Mouse (Mus musculus) liver, embryonic 12.5 days (tissue): ENCODE results near the gene Sparc. TPM values are rescaled to one million over a fixed set of nuclear protein-coding genes. Genes with fewer than 3 reads are reported as not detected.
A peak's percentile ranks its signal among the peaks of the same experiment; 100 is the strongest.

Experiments
- ATAC-seq: fragments of 200-750 bp; cut with Nextera tagmentation; 2 replicates; pipeline ENCODE4 v1.8.0; 2017; ENCODE audit warnings: moderate number of reproducible peaks, mild to moderate bottlenecking, moderate library complexity
- H3K27ac ChIP-seq: fragments of 300-500 bp; sonication (generic); 2 replicates; pipeline ENCODE4 v1.5.1; 2016; ENCODE audit warnings: mild to moderate bottlenecking
- H3K27me3 ChIP-seq: fragments of 300-500 bp; sonication (generic); replicated peaks from 2 replicates; pipeline ENCODE4 v1.6.1; 2016; ENCODE audit warnings: mild to moderate bottlenecking, moderate library complexity
- H3K36me3 ChIP-seq: fragments of 300-500 bp; sonication (generic); 2 replicates; pipeline ENCODE4 v1.6.1; 2016; ENCODE audit warnings: mild to moderate bottlenecking, moderate library complexity
- H3K4me1 ChIP-seq: fragments of 300-500 bp; sonication (generic); 2 replicates; pipeline ENCODE4 v1.6.1; 2016
- H3K4me2 ChIP-seq: fragments of 300-500 bp; sonication (generic); 2 replicates; pipeline ENCODE4 v1.6.1; 2016; ENCODE audit warnings: mild to moderate bottlenecking, moderate library complexity
- H3K4me3 ChIP-seq: fragments of 300-500 bp; sonication (generic); 2 replicates; pipeline ENCODE4 v1.5.1; 2016; ENCODE audit warnings: mild to moderate bottlenecking, moderate library complexity
- H3K9ac ChIP-seq: fragments of 300-500 bp; sonication (generic); 2 replicates; pipeline ENCODE4 v1.6.1; 2016; ENCODE audit warnings: mild to moderate bottlenecking, moderate library complexity
- H3K9me3 ChIP-seq: fragments of 300-500 bp; sonication (generic); replicated peaks from 2 replicates; pipeline ENCODE4 v1.6.1; 2016; ENCODE audit warnings: mild to moderate bottlenecking, moderate library complexity
- WGBS: fragments of 180-500 bp; shearing (Covaris S2); methylation state at CpG from one replicate; pipeline ENCODE4 v1.1.7; 2016; ENCODE audit not compliant: insufficient replicate concordance; 5-methylcytosine and 5-hydroxymethylcytosine counted together
- polyA plus RNA-seq: library from polyadenylated mRNA; unstranded; fragments of >200 nt; fragmentation: Nextera tagmentation; extraction: Ambion mirVana; gene quantifications from 2 replicates; pipeline ENCODE4 v1.2.1, GENCODE M21; 2016

The Sparc gene
- polyA plus RNA-seq, 1 experiment from 2014 or later: 167 TPM

- WGBS: under 1% methylated on average over 17 of the region's 17 CpGs
- H3K27me3 ChIP-seq: no peaks in the 10 kb centered on the region
Observed at GRCm38 (mm10) chr11:55460559-55461018, 37.6 kb upstream of the Sparc start.

GRCm38 (mm10) chr11:55459850-55460558 is 37.0 kb upstream of the Sparc start:
- peaks cover under 1% of the 10 kb centered on the region for H3K36me3 ChIP-seq
- no peaks in the 10 kb centered on the region for H3K27me3 ChIP-seq
- H3K9ac ChIP-seq: peak overlapping the region; percentile 88
- no peak for ATAC-seq
- H3K27ac ChIP-seq: peak overlapping the region; percentile 84
- H3K9me3 ChIP-seq: no peaks in the 10 kb centered on the region
- WGBS: 29% methylated on average over 3 of the region's 3 CpGs
- H3K4me1 ChIP-seq: peaks cover 42% of the 10 kb centered on the region
- H3K4me2 ChIP-seq: peak overlapping the region; percentile 95
- peak overlapping the region; percentile 87 for H3K4me3 ChIP-seq

More at GRCm38 (mm10) chr11:55460559-55461018, 37.6 kb upstream of the Sparc start:
- H3K9me3 ChIP-seq: no peaks in the 10 kb centered on the region
- ATAC-seq: peak; percentile 25
- peak overlapping the region; percentile 88 for H3K9ac ChIP-seq
- peak overlapping the region; percentile 84 for H3K27ac ChIP-seq
- H3K4me2 ChIP-seq: peak overlapping the region; percentile 95
- H3K36me3 ChIP-seq: no peaks in the 10 kb centered on the region
- H3K4me1 ChIP-seq: peaks cover 40% of the 10 kb centered on the region
- H3K4me3 ChIP-seq: peak overlapping the region; percentile 87

GRCm38 (mm10) chr11:55458501-55458900 is 35.5 kb upstream of the Sparc start:
- WGBS: 67% methylated on average over 4 of the region's 4 CpGs
- Histone ChIP-seq H3K9me3 (no peaks in the 10 kb centered on the region), H3K27ac (0 out of 2 replicates have a peak overlapping the region, but pooled peaks have one; percentile 5), H3K36me3 (peaks cover 14% of the 10 kb centered on the region), H3K9ac (no peak overlapping the region), H3K4me1 (peaks cover 48% of the 10 kb centered on the region), H3K4me2 (no peak overlapping the region), H3K27me3 (no peaks in the 10 kb centered on the region), H3K4me3 (no peak overlapping the region)
- ATAC-seq: no peak

GRCm38 (mm10) chr11:55455166-55455565 is 32.2 kb upstream of the Sparc start:
- Histone ChIP-seq H3K9ac (no peak overlapping the region), H3K4me2 (no peak overlapping the region), H3K27ac (no peak overlapping the region), H3K27me3 (no peaks in the 10 kb centered on the region), H3K9me3 (no peaks in the 10 kb centered on the region), H3K4me1 (peaks cover 32% of the 10 kb centered on the region), H3K36me3 (peaks cover 43% of the 10 kb centered on the region), H3K4me3 (no peak overlapping the region)
- no peak for ATAC-seq
- 57% methylated on average over 2 of the region's 2 CpGs for WGBS

GRCm38 (mm10) chr11:55453640-55454039 is 30.7 kb upstream of the Sparc start:
- Histone ChIP-seq H3K27ac (no peak overlapping the region), H3K36me3 (peaks cover 59% of the 10 kb centered on the region), H3K4me3 (no peak overlapping the region), H3K9ac (no peak overlapping the region), H3K4me1 (peaks cover 24% of the 10 kb centered on the region), H3K27me3 (no peaks in the 10 kb centered on the region), H3K9me3 (no peaks in the 10 kb centered on the region), H3K4me2 (no peak overlapping the region)
- 70% methylated on average over 4 of the region's 4 CpGs for WGBS
- no peak for ATAC-seq

- Histone ChIP-seq H3K4me3 (no peak overlapping the region), H3K36me3 (peaks cover 77% of the 10 kb centered on the region), H3K27me3 (no peaks in the 10 kb centered on the region), H3K27ac (no peak overlapping the region), H3K9ac (no peak overlapping the region), H3K4me2 (no peak overlapping the region), H3K4me1 (peaks cover 16% of the 10 kb centered on the region), H3K9me3 (no peaks in the 10 kb centered on the region)
- WGBS: 62% methylated on average over 4 of the region's 4 CpGs
- no peak for ATAC-seq
Observed at GRCm38 (mm10) chr11:55450311-55450710, 27.3 kb upstream of the Sparc start.

- Histone ChIP-seq H3K9me3 (no peaks in the 10 kb centered on the region), H3K4me2 (no peak overlapping the region), H3K4me1 (peaks cover 10% of the 10 kb centered on the region; the same call in 1 of the 2 replicates), H3K36me3 (peaks cover 78% of the 10 kb centered on the region), H3K9ac (no peak overlapping the region), H3K4me3 (no peak overlapping the region), H3K27ac (0 out of 2 replicates have a peak overlapping the region, but pooled peaks have one; percentile 14), H3K27me3 (no peaks in the 10 kb centered on the region)
- WGBS: 58% methylated on average over 7 of the region's 7 CpGs
- ATAC-seq: no peak
Observed at GRCm38 (mm10) chr11:55449531-55449930, 26.5 kb upstream of the Sparc start.

GRCm38 (mm10) chr11:55446579-55446978 is 23.6 kb upstream of the Sparc start:
- peak; percentile 30; the same call in 1 of the 2 replicates for ATAC-seq
- no peak overlapping the region for H3K4me3 ChIP-seq
- no peak overlapping the region for H3K9ac ChIP-seq
- no peak overlapping the region for H3K27ac ChIP-seq
- no peaks in the 10 kb centered on the region for H3K27me3 ChIP-seq
- H3K4me2 ChIP-seq: no peak overlapping the region
- peaks cover 57% of the 10 kb centered on the region for H3K36me3 ChIP-seq
- peaks cover 8% of the 10 kb centered on the region; the same call in 1 of the 2 replicates for H3K4me1 ChIP-seq
- no peaks in the 10 kb centered on the region for H3K9me3 ChIP-seq
- WGBS: 33% methylated on average over 4 of the region's 4 CpGs

GRCm38 (mm10) chr11:55444772-55445171 is 21.8 kb upstream of the Sparc start:
- no peak overlapping the region for H3K27ac ChIP-seq
- H3K9me3 ChIP-seq: no peaks in the 10 kb centered on the region
- H3K36me3 ChIP-seq: peaks cover 39% of the 10 kb centered on the region
- peaks cover 8% of the 10 kb centered on the region; the same call in 1 of the 2 replicates for H3K4me1 ChIP-seq
- no peak overlapping the region for H3K4me3 ChIP-seq
- 3% methylated on average over 1 of the region's 1 CpGs for WGBS
- no peak overlapping the region for H3K9ac ChIP-seq
- no peak overlapping the region for H3K4me2 ChIP-seq
- no peak for ATAC-seq
- H3K27me3 ChIP-seq: no peaks in the 10 kb centered on the region

- 63% methylated on average over 5 of the region's 5 CpGs for WGBS
- Histone ChIP-seq H3K27ac (no peak overlapping the region), H3K4me2 (no peak overlapping the region), H3K4me3 (no peak overlapping the region), H3K9me3 (no peaks in the 10 kb centered on the region), H3K9ac (no peak overlapping the region), H3K36me3 (0 out of 2 replicates have a peak, but pooled peaks cover 5% of the 10 kb centered on the region), H3K4me1 (no peaks in the 10 kb centered on the region), H3K27me3 (no peaks in the 10 kb centered on the region)
- ATAC-seq: no peak
Observed at GRCm38 (mm10) chr11:55439718-55440117, 16.7 kb upstream of the Sparc start.

- H3K27ac ChIP-seq: no peak overlapping the region
- ATAC-seq: no peak
- H3K27me3 ChIP-seq: no peaks in the 10 kb centered on the region
- no peak overlapping the region for H3K4me2 ChIP-seq
- 55% methylated on average over 4 of the region's 4 CpGs for WGBS
- H3K4me3 ChIP-seq: no peak overlapping the region
- H3K9ac ChIP-seq: no peak overlapping the region
- H3K36me3 ChIP-seq: no peaks in the 10 kb centered on the region
- no peaks in the 10 kb centered on the region for H3K9me3 ChIP-seq
- no peaks in the 10 kb centered on the region for H3K4me1 ChIP-seq
Observed at GRCm38 (mm10) chr11:55438031-55438430, 15.0 kb upstream of the Sparc start.

- H3K9ac ChIP-seq: no peak overlapping the region
- no peak overlapping the region for H3K4me3 ChIP-seq
- H3K9me3 ChIP-seq: no peaks in the 10 kb centered on the region
- H3K27ac ChIP-seq: no peak overlapping the region
- H3K27me3 ChIP-seq: no peaks in the 10 kb centered on the region
- no peak for ATAC-seq
- H3K4me2 ChIP-seq: no peak overlapping the region
- no peaks in the 10 kb centered on the region for H3K36me3 ChIP-seq
- WGBS: 65% methylated on average over 6 of the region's 6 CpGs
- no peaks in the 10 kb centered on the region for H3K4me1 ChIP-seq
Observed at GRCm38 (mm10) chr11:55436089-55436488, 13.1 kb upstream of the Sparc start.
